Mouse (Mus musculus) ES-E14 (cell line): ENCODE results near the gene Cdk5. TPM values are rescaled to one million over a fixed set of nuclear protein-coding genes. Genes with fewer than 3 reads are reported as not detected.

Source experiments
- DNase-seq: peaks from one replicate; pipeline ENCODE4 v3.0.0-alpha.2; 2013; ENCODE audit warnings: low read depth, low spot score
- H3K27ac ChIP-seq: 2 replicates; pipeline ENCODE4 v1.5.1; 2012; ENCODE audit warnings: low read depth, mild to moderate bottlenecking, low read length, moderate library complexity, mixed read lengths; ENCODE audit not compliant: poor library complexity, insufficient read depth, severe bottlenecking
- H3K36me3 ChIP-seq: 2 replicates; pipeline ENCODE4 v1.6.1; 2012; ENCODE audit warnings: mild to moderate bottlenecking, low read length, moderate library complexity, mixed read lengths; ENCODE audit not compliant: control insufficient read depth, poor library complexity, insufficient read depth, severe bottlenecking
- H3K4me1 ChIP-seq, 2 experiments: fragments of 150-350 bp in 1 of 2; sonication (generic) in 1 of 2; 2 replicates each; pipeline ENCODE4 v1.6.1; 2012; ENCODE audit warnings: low read length in 2 of 2, mild to moderate bottlenecking in 1 of 2, mixed read lengths in 1 of 2; ENCODE audit not compliant: control insufficient read depth in 2 of 2, insufficient read depth in 2 of 2, poor library complexity in 1 of 2
- H3K4me3 ChIP-seq, 2 experiments: fragments of 150-350 bp in 1 of 2; sonication (generic) in 1 of 2; 2 replicates each; pipeline ENCODE4 v1.5.1; 2012; ENCODE audit warnings: low read length in 2 of 2, low read depth in 1 of 2, mild to moderate bottlenecking in 1 of 2, mixed read lengths in 1 of 2; ENCODE audit not compliant: insufficient read depth in 1 of 2, poor library complexity in 1 of 2, severe bottlenecking in 1 of 2
- H3K9ac ChIP-seq: 2 replicates; pipeline ENCODE4 v1.6.1; 2012; ENCODE audit warnings: low read depth, mild to moderate bottlenecking, low read length, mixed read lengths; ENCODE audit not compliant: poor library complexity, insufficient read depth, severe bottlenecking
- H3K9me3 ChIP-seq: fragments of 150-350 bp; sonication (generic); 2 replicates; pipeline ENCODE4 v1.6.1; 2012; ENCODE audit warnings: low read depth, mild to moderate bottlenecking, low read length; ENCODE audit not compliant: control insufficient read depth, insufficient read depth
- CHD2 ChIP-seq: IDR thresholded peaks from 2 replicates; pipeline ENCODE4 v1.6.1; 2014; ENCODE audit warnings: mild to moderate bottlenecking, low read depth, low read length, inconsistent platforms
- HCFC1 ChIP-seq: IDR thresholded peaks from 2 replicates; pipeline ENCODE4 v1.6.1; 2012; ENCODE audit warnings: low read length, inconsistent platforms, borderline replicate concordance; ENCODE audit not compliant: insufficient read depth
- MAFK ChIP-seq: IDR thresholded peaks from 2 replicates; pipeline ENCODE4 v1.6.1; 2014; ENCODE audit warnings: mild to moderate bottlenecking, low read depth, low read length, inconsistent platforms; ENCODE audit not compliant: insufficient read depth
- ZC3H11A ChIP-seq: IDR thresholded peaks from 2 replicates; pipeline ENCODE4 v1.6.1; 2012; ENCODE audit warnings: low read depth, mild to moderate bottlenecking, inconsistent platforms, low read length, borderline replicate concordance
- ZNF384 ChIP-seq: IDR thresholded peaks from 2 replicates; pipeline ENCODE4 v1.6.1; 2012; ENCODE audit warnings: low read depth, low read length, inconsistent platforms
- in situ Hi-C, 2 experiments: fragments of 600-800 bp; cut with MboI; formaldehyde crosslinking; loops; one replicate each; pipeline ENCODE4 v1.15.1; 2025; ENCODE audit warnings: low sequenced_read_pairs in 2 of 2, inconsistent platforms in 1 of 2; ENCODE audit not compliant: unreplicated experiment in 2 of 2
- total RNA-seq: library from RNA; depleted of rRNA; stranded (reverse); fragments of 300-350 nt; gene quantifications from 2 replicates; pipeline ENCODE4 v1.2.3, GENCODE M21; 2012

The Cdk5 gene
- total RNA-seq, 1 experiment = 17.8 TPM

- Histone ChIP-seq H3K9ac (peak overlapping the region; percentile 40; the same call in 1 of the 2 replicates), H3K9me3 (no peaks in the 10 kb centered on the region), H3K4me3 (peak overlapping the region; percentile 93), H3K36me3 (peaks cover 21% of the 10 kb centered on the region), H3K4me1 (peaks cover 5 to 19% of the 10 kb centered on the region in 2 experiments; a peak in 3 of 4 replicates), H3K27ac (no peak overlapping the region)
- TF ChIP-seq CHD2 (no peak), MAFK (no peak), ZC3H11A (no peak), ZNF384 (no peak), HCFC1 (no peak)
- in situ Hi-C loops = no loop called here
- no peak for DNase-seq
Observed at GRCm38 (mm10) chr5:24445428-24446080, 22.2 kb upstream of the Cdk5 start.

GRCm38 (mm10) chr5:24444746-24445427 is 21.6 kb upstream of the Cdk5 start, which contains the start of gene Fastk:
Fastk (minus strand) TSS chr5:24445287.
- H3K36me3 ChIP-seq = peaks cover 26% of the 10 kb centered on the region
- in situ Hi-C loops = no loop called here
- peak; percentile 82 for DNase-seq
- peak within 1 kb of the TSS; percentile 93 for H3K4me3 ChIP-seq
- TF ChIP-seq MAFK = no peak
- peak; percentile 51; the same call in 1 of the 2 replicates for TF ChIP-seq HCFC1
- H3K4me1 ChIP-seq = peaks cover 5 to 19% of the 10 kb centered on the region in 2 experiments; a peak in 3 of 4 replicates
- no peaks in the 10 kb centered on the region for H3K9me3 ChIP-seq
- H3K27ac ChIP-seq = peak within 1 kb of the TSS; percentile 72
- H3K9ac ChIP-seq = peak within 1 kb of the TSS; percentile 95

- H3K9me3 ChIP-seq = no peaks in the 10 kb centered on the region
- H3K9ac ChIP-seq = peak overlapping the region; percentile 95; the same call in 1 of the 2 replicates
- in situ Hi-C loops = no loop called here
- TF ChIP-seq HCFC1 = no peak
- TF ChIP-seq ZC3H11A = no peak
- no peak for TF ChIP-seq CHD2
- TF ChIP-seq MAFK = no peak
- no peak for TF ChIP-seq ZNF384
- H3K4me1 ChIP-seq = peaks cover 5 to 21% of the 10 kb centered on the region in 2 experiments; a peak in 3 of 4 replicates
- peak overlapping the region; percentile 93; a peak in 3 of 4 replicates for H3K4me3 ChIP-seq
- H3K36me3 ChIP-seq = peaks cover 34% of the 10 kb centered on the region
- no peak overlapping the region for H3K27ac ChIP-seq
- DNase-seq = no peak
Observed at GRCm38 (mm10) chr5:24443927-24444326, 20.6 kb upstream of the Cdk5 start.

GRCm38 (mm10) chr5:24443204-24443603 is 19.9 kb upstream of the Cdk5 start:
- peaks cover 34% of the 10 kb centered on the region for H3K36me3 ChIP-seq
- peaks cover 5 to 21% of the 10 kb centered on the region in 2 experiments; a peak in 3 of 4 replicates for H3K4me1 ChIP-seq
- H3K4me3 ChIP-seq = no peak overlapping the region
- no peak for TF ChIP-seq MAFK
- no peak for TF ChIP-seq ZNF384
- TF ChIP-seq HCFC1 = no peak
- TF ChIP-seq CHD2 = no peak
- TF ChIP-seq ZC3H11A = no peak
- H3K9ac ChIP-seq = no peak overlapping the region
- H3K9me3 ChIP-seq = no peaks in the 10 kb centered on the region
- DNase-seq = no peak
- in situ Hi-C loops = no loop called here
- H3K27ac ChIP-seq = no peak overlapping the region
